Mouse (Mus musculus) macrophage (primary cell): ENCODE measurements at regions not wholly inside any gene's neighbourhood (a gene's known extent, or its start where the extent isn't known, plus 50 kb on each side); places are given as distances from the start of the nearest gene placed in this dataset.
A peak's percentile ranks its signal among the peaks of the same experiment; 100 is the strongest.

Experiments
- H3K27ac ChIP-seq: fragments of 350-480 bp; formaldehyde crosslinking; 2 replicates; pipeline ENCODE4 v1.9.0; 2021
- H3K36me3 ChIP-seq: fragments of 350-480 bp; formaldehyde crosslinking; 2 replicates; pipeline ENCODE4 v1.9.0; 2021; ENCODE audit errors: inconsistent target
- H3K4me3 ChIP-seq: fragments of 350-480 bp; formaldehyde crosslinking; 2 replicates; pipeline ENCODE4 v1.9.0; 2021; ENCODE audit errors: inconsistent target
- H3K79me2 ChIP-seq: fragments of 350-480 bp; formaldehyde crosslinking; 2 replicates; pipeline ENCODE4 v1.9.0; 2021; ENCODE audit errors: inconsistent target
- WGBS: methylation state at CpG from one replicate; pipeline ENCODE4 v1.1.7; 2026; ENCODE audit warnings: inconsistent platforms; ENCODE audit not compliant: missing documents; 5-methylcytosine and 5-hydroxymethylcytosine counted together

DNA sequence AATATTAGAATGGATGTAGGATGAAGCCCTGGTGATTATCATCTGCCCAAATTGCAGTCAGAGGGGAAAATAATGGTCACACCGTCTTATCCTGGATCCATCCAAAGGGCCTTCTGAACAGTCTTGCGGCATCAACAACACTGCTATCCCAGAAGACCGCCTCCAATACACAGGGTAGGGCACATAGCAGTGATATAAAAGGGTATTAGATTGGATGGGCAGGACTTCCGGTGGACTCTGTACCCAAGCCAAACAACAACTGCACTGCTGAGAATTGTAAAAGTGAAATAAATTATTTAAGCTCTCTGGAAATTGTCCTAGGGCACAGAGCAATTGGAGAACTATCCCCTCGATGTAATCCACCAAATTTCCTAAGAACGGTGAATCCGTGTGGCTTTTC, 173.0 kb upstream of the Klf7 start:
- WGBS = 53% methylated on average over 7 of the region's 7 CpGs

DNA sequence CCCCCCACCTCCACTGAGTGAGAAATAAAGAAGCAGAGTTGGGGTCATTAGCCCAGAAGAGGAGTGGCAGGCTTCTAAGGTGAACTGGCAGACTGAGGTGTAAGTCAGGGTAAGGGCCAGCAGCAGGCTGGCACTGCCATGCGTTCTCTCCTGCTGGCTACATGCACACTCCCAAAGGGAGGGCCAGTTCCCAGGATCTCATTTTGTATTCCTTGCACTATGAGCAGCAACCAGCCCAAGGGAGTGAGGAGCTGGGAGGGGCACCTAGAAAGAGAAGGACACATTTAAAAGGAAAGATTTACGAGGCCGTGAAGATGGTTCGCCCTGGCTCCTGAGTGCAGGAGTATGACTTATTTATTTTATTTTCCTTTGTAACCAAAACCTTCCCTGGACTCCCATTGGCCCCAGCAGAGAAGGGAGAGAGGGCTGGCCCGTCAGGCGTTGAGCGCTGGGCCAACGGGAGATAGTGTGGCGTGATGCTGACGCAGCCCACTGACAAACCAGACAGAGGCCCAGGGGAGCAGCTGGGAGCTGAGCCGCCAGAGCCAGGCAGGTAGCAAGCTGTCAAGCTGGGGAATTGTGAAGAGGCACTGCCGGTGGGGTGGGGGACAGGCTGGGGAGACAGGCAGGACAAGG, 166.8 kb upstream of the Klf7 start:
- WGBS = 94% methylated on average over 12 of the region's 12 CpGs
- Histone ChIP-seq H3K79me2 (no peaks in the 10 kb centered on the region), H3K4me3 (no peak overlapping the region), H3K36me3 (no peaks in the 10 kb centered on the region), H3K27ac (no peak overlapping the region)

More for the DNA sequence above, 173.0 kb upstream of the Klf7 start:
- Histone ChIP-seq H3K4me3 (no peak overlapping the region), H3K79me2 (no peaks in the 10 kb centered on the region), H3K36me3 (no peaks in the 10 kb centered on the region), H3K27ac (peak overlapping the region; percentile 78)

DNA sequence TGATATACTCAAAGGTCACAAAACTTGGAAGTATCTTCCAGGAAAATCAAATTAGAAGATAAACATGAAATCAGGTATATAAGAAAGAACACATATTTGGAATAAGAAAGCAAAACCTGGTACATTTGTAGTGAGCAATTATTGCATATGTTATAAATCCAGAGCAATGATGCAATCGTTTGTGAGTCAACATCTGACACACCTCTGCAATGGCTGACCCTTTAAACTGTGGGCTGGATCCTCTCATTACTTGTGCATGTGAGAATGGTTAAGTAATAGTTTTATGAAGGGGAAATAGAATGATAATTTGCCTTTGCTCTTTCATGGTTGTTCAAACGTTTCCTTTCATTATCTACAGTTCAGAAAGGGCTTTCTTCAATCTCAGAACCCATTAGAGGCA, 165.0 kb upstream of the Klf7 start:
- Histone ChIP-seq H3K4me3 (no peak overlapping the region), H3K79me2 (no peaks in the 10 kb centered on the region), H3K27ac (no peak overlapping the region), H3K36me3 (no peaks in the 10 kb centered on the region)
- WGBS = 88% methylated on average over 2 of the region's 2 CpGs

DNA sequence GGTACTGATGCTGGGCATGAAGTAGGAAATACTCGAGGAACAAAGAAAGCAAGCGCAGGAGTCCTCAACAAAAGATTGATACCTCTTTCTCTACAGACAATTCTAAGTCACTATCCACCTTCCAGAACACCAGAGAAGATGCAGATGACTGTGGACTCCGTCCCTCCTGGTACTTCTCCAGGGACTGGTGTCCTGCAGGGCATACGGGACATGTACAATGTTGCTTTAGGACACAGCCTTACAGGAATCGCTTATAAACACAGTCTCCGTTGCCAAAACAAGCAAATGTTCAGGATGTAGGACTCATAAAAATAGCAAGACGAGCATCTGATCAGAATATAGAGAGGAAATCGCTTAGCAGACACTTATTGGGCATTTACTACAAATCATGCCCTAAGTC, 162.6 kb upstream of the Klf7 start:
- Histone ChIP-seq H3K4me3 (no peak overlapping the region), H3K79me2 (no peaks in the 10 kb centered on the region), H3K36me3 (no peaks in the 10 kb centered on the region), H3K27ac (no peak overlapping the region)
- WGBS = over 99% methylated on average over 8 of the region's 8 CpGs

DNA sequence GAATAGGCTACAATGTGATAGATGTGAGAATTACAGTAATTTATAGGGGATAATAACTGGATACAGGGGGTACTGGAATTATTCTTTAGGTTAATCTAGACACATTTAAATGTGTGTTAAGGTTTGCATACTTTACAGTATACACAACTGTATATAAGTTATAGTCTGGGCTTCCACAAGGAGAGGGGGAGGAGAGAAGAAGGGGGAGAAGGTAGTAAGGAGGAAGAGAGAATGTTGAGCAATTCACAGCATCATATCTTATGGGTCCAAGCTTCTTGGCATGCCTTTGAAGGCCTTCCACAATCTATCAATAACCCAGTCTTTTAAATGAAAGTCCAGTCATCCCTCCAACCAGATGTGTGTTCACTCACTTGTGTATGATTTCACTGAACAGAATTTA, 153.8 kb upstream of the Klf7 start:
- H3K4me3 ChIP-seq = no peak overlapping the region

DNA sequence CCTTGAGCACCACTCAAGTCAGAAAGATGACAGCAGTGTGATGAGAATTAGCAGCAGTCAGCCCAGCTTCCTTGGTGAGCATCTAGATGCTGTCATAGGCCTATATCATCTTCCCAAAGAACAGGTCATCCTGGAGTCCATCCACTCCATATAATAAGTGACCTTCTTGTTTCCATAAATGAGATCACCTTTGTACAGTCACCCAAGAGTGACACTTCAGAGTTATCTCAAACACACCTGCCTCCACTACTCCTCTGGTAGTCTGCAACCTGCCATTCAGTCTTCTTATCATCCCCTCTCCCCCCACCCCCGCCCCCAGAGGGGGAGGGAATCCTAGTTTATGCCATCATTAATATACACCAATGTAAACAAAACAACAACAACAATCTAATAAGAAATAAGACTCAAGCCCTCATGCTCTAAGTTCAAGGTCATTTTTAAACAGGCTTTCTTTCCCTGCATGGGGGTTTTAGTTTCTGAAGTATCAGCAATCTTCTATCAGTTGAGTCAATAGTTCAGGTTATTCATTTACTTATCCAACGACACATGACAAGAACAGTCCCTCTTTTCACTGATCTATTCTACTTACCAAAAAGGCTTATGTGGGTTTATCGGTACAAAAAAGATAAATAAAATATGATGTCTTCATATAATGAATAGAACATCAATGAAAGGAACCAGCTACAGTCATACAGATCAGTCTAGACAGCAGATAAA, 153.2 kb upstream of the Klf7 start:
- WGBS = 88% methylated on average over 2 of the region's 3 CpGs

More for the DNA sequence above, 153.8 kb upstream of the Klf7 start:
- H3K36me3 ChIP-seq = no peaks in the 10 kb centered on the region
- no peak overlapping the region for H3K27ac ChIP-seq
- no peaks in the 10 kb centered on the region for H3K79me2 ChIP-seq

DNA sequence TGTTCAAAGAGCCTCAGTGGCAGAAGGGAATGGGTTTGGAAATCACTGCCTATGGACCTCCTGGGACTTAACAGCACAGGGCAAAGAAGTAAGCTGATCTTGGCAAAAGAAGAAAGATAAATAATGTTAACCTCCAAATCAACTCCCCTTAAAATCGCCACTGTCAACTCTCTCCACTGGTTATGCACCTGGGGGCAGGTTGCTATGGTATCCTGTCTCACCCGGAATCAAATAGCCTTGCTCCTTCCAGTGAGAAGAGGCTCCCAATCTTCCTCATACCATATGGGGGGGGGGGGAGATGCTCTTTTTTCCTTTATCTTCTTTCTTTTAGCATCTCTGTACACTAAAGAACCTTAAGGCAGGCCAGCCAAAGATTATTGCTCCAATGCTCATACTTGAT, 135.2 kb upstream of the Klf7 start:
- WGBS = 96% methylated on average over 2 of the region's 2 CpGs
- no peaks in the 10 kb centered on the region for H3K79me2 ChIP-seq
- H3K36me3 ChIP-seq = no peaks in the 10 kb centered on the region
- H3K4me3 ChIP-seq = no peak overlapping the region
- no peak overlapping the region for H3K27ac ChIP-seq

More for the DNA sequence above, 153.2 kb upstream of the Klf7 start:
- H3K36me3 ChIP-seq = no peaks in the 10 kb centered on the region
- H3K4me3 ChIP-seq = no peak overlapping the region
- H3K79me2 ChIP-seq = no peaks in the 10 kb centered on the region
- no peak overlapping the region for H3K27ac ChIP-seq

DNA sequence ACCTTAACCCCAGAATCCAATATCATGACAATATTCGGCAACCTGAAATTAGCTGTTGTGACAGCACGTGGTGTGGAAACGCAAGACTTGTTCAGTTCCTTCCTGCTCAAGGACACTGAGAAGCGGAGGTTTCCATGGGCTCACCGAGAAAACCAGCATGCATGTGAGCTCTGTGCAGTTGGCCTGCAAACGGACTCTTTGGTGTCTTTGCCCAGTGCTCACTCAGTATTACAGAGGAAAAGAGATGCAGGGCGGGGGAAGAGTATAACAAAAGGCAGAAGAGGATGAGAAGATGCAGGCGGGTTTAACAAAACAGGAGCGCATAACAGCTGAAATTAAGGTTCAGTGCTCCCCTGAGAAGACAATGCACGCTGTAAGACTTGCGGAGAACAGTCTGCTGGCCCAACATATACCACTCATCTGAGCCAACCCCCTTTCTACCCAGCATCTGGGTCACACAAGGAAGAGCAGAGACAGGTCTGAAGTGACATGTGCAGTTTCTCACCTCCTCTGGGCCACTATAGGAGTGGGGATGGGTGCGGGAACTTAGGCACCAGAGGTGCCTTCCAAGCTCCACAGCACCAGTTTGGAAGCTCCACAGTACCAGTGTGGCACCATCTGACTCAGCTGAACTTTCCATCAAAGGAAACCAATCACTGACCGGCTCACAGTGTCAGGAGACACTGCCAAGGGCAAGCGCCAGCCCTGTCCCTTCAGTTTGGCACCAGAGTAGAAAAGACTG, 133.6 kb upstream of the Klf7 start:
- H3K36me3 ChIP-seq = no peaks in the 10 kb centered on the region
- H3K79me2 ChIP-seq = no peaks in the 10 kb centered on the region
- 93% methylated on average over 14 of the region's 14 CpGs for WGBS
- no peak overlapping the region for H3K4me3 ChIP-seq
- H3K27ac ChIP-seq = no peak overlapping the region

DNA sequence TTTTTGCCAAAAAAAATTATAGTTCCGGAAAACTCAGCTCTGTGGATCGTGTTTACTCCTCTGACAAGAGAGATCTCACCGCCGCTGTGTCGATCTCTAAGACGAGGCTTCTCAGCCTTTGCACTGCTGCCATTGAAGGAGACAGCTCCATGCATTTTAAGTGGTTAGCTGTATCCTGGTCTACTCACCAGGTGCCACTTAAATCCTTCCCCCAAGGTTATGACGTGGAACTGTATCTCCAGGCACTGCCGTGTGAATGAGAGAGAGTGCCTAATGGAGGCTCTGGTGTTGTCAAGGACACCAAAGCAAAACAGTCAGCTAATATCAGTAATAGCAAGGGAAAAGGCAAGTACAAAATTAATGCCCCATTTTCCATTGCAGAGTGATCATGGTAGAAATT, 132.6 kb upstream of the Klf7 start:
- no peaks in the 10 kb centered on the region for H3K79me2 ChIP-seq
- H3K4me3 ChIP-seq = no peak overlapping the region
- WGBS = 92% methylated on average over 5 of the region's 8 CpGs
- no peak overlapping the region for H3K27ac ChIP-seq
- no peaks in the 10 kb centered on the region for H3K36me3 ChIP-seq

DNA sequence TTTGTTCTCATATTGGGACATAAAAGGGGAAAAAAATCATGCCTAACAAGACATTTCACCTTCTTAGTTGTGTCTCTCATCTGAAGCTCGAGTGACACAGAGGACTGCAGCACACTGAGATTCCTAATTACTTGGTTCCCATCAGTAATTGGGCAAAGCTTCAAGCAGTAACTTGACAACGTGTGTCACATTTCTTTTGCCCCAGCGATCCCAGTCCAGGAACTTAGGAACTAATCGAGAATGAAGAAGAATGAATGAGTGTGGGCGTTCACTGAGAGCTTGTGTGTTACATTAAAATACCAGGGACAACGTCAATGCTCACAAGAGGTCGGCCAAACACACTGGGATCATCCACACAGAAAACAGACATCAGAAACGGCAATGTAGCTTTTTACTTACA, 131.9 kb upstream of the Klf7 start:
- Histone ChIP-seq H3K27ac (no peak overlapping the region), H3K4me3 (no peak overlapping the region), H3K36me3 (no peaks in the 10 kb centered on the region), H3K79me2 (no peaks in the 10 kb centered on the region)
- 93% methylated on average over 8 of the region's 8 CpGs for WGBS

DNA sequence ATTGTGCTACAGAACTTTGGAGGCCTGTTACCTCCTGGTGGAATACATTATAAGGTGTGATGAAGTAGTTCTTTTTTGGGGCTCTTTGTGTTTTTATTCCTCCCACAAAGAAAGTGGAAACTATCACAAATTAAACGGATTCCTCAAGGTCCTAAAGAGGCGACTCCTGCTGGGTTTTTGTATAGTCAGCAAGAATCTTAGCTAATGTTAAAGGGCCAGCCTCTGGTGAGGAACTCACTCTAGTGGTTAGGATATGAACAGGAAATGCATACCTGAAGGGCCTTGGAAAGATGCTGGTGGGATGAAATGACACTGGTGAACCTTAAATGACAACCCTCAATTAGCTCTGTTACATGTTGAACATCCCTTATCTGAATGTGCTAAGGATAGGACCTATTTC, 120.3 kb upstream of the Klf7 start:
- H3K27ac ChIP-seq = no peak overlapping the region
- H3K79me2 ChIP-seq = no peaks in the 10 kb centered on the region
- WGBS = 82% methylated on average over 2 of the region's 2 CpGs
- H3K36me3 ChIP-seq = no peaks in the 10 kb centered on the region
- H3K4me3 ChIP-seq = no peak overlapping the region

DNA sequence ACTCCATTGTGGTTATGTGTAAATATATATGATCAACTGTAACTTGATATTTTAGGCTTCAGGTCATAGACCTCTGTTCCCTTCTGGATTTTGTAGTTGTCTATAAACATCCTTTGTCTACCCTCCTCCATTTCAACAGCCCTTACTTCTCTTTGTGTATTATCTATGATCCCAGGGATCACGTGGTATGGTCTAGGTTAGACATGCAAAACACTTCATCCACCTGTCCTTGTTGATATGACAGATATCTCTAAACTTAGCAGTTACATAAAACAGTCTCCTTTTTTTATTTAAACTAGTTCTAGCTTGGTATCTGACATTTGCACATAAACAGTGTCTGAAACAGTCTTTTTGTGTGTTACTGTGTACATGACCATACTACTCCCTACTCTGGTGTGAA, 107.6 kb upstream of the Klf7 start:
- no peaks in the 10 kb centered on the region for H3K36me3 ChIP-seq
- H3K27ac ChIP-seq = no peak overlapping the region
- no peak overlapping the region for H3K4me3 ChIP-seq
- no peaks in the 10 kb centered on the region for H3K79me2 ChIP-seq
- WGBS = 88% methylated on average over 1 of the region's 1 CpGs

DNA sequence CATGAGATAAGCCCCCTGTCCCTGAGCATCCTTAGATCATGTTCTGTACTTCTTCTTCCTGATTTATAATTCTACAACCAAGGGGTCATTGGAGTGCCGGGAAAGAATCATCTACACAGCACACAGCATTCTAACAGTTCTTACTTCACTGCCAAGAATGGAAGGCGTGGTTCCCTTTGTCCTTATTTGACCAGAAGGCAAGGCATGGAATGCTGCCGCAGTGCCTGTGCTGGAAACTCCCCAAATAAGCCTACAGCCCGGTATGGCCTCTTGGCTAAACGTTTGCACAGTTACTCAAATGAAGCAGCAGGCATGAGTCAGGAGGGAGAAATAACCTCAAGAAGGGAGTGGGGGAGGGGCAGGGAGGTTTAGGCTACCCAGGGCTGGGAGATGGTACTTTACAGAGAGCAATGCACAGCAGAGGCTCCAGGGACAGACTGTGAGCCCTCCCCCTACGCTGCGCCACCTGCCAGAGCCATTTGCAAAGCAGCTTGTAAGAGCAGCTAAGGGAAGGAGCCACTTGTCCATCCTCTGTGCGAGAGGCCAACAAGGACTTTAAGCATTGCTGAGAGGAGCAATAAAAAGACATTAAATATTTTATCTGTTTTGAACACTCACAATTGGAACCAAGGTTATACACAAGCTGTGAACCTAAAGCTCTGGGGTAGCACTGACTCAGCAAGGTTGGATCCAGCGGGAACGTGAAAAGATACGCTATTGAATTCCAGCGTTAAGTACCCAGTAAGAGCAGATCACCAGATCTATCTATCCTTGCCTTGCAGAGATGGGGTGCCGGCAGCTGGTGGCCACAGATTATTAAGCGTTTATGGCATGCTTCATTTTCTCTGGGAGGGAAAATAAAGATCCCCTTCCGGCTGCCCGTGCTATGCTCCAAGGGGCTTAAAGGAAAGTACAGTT, 104.2 kb upstream of the Klf7 start:
- no peaks in the 10 kb centered on the region for H3K36me3 ChIP-seq
- no peaks in the 10 kb centered on the region for H3K79me2 ChIP-seq
- H3K27ac ChIP-seq = no peak overlapping the region
- H3K4me3 ChIP-seq = no peak overlapping the region
- 78% methylated on average over 16 of the region's 16 CpGs for WGBS

DNA sequence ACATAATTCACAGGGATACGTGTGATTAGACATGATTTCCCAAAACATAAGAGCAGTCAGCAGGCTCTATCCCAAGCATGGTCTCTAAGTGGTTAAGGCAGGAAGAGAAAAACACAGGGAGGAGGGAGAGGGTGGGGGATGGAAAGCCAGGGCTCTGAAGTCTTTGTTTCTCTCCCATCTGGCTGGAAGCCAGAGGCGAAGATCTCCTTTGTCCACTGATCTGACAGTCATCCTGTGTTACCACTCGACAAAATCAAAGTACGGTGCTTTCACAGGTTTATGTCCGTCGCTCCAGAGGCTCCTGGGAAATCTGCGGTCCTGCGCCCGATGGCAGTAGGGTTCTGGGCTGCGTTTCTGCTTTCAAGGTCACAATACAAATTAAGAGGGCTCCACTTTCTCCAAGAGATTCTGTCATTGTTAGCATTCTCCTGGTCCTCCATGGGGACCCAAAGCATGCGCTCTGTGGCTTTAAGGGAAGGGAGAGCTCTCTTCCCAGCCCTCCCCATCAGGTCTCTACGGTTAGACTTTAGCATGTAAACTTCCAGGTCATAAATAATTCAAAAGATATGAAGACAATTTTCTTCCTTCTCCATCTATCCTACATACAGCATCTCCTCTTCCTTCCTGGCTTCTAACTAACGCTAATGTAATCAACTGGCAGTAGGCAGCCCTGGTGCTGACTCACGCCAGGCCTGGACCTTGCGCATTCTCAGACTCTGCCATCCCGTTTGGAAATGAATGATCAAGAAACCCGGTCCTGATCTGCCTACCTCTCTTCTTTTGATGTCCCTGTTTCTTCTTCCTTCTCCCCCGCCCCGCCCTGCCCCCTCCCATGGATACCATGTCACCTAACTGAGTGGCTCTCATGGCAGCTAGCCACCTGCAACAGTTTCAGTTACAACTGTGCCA, 102.0 kb upstream of the Klf7 start:
- 93% methylated on average over 19 of the region's 19 CpGs for WGBS
- H3K4me3 ChIP-seq = no peak overlapping the region
- no peaks in the 10 kb centered on the region for H3K36me3 ChIP-seq
- H3K27ac ChIP-seq = no peak overlapping the region
- no peaks in the 10 kb centered on the region for H3K79me2 ChIP-seq
